Mouse (Mus musculus) megakaryocyte, embryonic 14.5 days (primary cell): ENCODE data around the gene Sipa1l2.

ENCODE experiments used
- FLI1 ChIP-seq: IDR thresholded peaks from 2 replicates; pipeline ENCODE4 v1.6.1; 2012; ENCODE audit warnings: low read length, inconsistent platforms, mixed read lengths
- GATA1 ChIP-seq: IDR thresholded peaks from 3 replicates; pipeline ENCODE4 v1.6.1; 2012; ENCODE audit warnings: mixed read lengths, low read length, inconsistent platforms, borderline replicate concordance

- TF ChIP-seq GATA1 (no peak), FLI1 (no peak)
Observed at GRCm38 (mm10) chr8:125560825-125561490, 8.7 kb downstream of the Sipa1l2 start.
